Mouse (Mus musculus): ENCODE results near the gene Dnah2.
A peak's percentile ranks its signal among the peaks of the same experiment; 100 is the strongest.

Gene Dnah2

DNA sequence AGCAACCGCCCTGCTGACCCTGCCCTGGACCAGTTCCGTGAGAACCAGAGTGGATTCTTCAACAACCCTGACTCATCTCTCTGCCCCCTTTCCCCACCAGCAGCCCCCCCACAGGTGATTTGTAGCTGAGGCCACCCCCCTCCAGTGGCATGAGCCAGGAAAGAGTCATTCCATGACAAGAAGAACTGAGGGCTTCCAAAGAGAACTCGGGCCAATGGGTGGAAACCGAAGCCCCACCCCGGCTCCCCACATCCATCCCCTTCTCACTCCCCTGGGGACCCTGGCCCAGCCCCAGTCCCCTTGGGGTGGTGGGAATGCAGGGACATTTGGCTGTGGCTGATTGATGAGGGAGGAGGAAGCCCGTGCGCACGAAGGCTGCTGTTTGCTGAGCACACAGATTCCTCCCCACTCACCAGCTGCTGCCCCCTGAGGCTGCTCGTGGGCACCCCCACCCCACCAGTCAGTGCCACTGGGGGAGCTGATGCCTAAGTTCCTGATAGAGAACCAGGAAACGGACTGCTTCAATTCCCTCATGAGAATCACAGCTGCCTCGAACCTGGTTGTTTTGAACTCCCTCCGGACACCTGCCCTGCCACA is at the start of gene Dnah2:
Gene Dnah2, minus strand, starts transcription at position 51 of the 597 bp plus-strand sequence.
- no peak for DNase-seq

DNA sequence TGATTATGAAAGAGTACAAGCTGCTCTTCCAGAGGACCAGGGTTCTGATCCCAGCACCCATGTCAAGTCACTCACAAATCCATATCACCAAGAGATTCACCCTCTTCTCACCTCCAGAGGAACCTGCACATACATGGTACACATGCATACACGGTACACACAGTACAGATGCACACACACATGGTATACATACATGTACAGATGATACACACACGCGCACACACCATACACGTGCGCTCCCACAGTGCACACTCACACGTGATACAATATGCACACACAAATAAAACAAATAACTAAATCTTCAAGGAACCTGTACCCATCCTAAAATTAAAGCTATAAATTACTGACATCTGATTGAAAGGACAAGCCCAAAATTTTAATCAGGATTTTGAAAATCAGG is 45.9 kb upstream of the Dnah2 start:
- DNase-seq = no peak

DNA sequence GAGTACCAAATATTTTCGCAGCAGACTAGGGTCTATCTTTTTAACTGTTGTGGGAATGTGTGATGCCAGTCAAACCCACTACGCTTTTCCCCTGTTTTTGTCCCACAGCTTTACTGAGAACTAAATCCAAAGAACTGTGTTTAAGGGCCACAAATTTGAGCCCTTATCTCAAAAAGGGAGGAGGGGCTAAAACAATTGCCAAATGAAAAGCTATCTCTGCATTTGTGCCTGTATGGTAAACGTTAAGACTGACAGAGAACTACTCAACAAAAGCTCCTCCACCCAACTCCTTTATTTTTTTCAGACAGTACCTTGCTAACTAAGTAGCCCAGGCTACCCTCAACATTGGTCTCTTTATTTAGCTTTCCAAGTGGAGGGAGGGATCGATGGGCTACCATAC is 43.9 kb upstream of the Dnah2 start:
- no peak for DNase-seq

DNA sequence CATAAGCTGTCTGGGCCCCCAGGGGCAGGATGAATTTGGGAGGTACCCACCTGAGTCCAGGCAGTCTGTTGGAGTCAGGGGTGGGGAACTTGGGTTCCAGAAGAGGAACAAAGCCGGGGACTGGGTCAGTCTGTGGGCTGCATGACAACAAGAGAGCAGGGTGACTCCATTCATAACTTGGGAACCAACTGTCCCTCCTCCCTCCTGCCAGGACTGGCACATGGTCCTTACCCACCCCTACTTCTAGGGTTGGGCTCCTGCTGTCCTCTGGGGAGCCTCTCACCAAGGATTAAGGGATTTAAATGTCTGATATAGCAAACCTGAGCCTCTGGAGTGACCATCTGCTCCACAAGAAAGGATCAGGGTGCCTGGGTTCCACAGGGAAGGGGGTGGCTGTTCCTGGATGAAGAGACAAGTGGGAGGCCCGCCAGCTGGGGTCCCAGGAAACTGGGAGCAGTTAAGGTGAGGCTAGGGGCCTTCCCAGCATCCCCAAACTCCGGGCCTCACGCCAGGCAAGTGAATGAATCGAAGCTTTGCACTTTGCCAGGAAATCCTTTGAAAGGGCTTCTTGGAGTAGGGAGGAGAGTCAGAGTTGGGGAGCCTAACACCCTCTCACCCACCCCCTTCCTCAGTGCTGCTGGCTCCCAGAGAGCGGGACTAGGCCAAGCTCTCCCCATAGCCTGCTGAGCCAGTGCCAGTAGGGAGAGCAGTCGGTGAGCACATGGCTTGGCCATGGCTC is 43.2 kb upstream of the Dnah2 start:
- DNase-seq = peak; percentile 25

DNA sequence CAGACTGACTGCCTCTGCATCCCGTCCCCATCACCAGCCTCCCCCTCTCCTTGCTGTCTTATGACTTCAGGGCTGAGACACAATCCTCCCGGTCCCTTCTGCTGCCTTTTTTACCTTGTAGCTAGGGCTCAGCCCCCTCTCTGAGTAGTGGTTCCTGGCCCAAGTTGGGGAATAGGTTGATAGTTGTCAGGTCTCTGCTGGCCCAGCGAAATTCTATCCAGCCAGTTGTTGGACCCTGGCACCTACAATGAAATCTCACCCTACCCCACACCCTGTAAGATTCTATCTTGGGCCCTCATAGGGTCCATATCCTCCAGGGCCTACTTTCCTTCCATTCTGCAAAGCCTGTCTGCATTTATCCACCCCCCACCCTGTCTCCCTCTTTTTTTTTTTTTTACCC is 42.5 kb upstream of the Dnah2 start:
- no peak for DNase-seq

DNA sequence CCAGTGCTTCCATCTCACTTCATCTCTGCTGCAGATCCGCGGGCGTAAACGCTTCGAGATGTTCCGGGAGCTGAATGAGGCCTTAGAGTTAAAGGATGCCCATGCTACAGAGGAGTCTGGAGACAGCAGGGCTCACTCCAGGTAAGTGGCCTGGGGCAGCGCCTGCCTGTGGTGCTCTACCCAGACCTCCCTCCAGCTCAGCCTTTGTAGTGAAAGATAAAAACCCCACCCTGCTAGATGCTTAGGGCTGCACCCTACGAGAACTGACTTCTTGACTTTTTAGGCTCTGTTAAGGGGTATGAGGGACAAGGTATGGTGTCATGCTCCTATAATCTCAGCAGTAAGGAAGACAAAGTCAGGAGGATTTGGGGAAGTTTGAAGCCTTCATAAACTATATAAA is 41.7 kb upstream of the Dnah2 start:
- no peak for DNase-seq

DNA sequence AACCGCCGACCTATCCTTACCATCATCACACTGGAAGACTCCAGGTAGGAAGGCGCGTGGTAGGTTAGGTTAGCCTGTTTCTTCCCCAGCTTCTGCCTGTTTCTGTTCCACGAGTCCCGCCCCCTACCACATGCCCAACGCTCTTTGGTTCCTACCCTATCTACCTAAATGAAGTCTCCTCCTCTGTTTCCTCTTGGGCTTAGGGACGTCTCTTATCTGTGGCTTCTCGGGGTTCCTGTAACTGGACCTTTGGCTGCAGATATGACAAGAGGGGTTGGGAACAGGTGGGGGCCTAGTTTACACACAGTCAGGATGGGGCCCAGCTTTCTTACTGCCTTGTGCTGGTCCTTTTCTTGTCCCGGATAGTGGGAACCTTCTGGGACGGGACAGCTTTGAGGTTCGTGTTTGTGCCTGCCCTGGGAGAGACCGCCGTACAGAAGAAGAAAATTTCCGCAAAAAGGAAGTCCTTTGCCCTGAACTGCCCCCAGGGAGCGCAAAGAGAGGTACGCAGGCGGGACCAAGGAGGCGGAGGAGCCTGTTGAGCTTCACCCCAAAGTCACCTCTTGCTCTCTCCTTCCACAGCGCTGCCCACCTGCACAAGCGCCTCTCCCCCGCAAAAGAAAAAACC is 40.4 kb upstream of the Dnah2 start:
- no peak for DNase-seq

DNA sequence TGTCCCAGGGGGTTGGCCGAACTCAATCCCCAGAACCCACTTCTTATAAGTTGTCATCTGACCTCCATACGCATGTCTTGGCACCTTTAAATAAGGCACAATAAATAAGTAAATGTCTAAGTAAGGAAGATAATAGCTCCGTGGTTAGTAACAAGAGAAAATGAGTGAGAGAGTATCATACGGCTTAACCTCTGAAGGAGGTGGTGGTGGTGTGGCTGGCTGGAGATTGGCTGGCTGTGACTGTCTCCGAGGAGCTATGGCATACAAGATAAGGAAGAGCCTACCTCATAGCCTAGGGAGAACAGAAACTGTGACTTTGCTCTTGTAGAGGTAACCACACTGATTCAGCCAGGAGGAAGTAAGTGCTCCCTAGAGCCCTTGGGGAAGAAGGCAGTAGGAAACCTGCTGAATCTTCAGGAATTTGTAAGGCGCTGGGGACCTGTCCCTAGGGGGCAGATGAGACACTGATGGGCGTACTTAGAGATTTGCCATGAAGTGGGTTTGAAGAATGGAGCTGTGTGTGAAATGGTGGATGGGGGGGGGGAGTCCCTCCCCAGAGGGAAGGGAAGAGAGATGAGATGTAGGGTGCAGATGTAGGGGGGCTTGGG is 36.9 kb upstream of the Dnah2 start:
- no peak for DNase-seq

DNA sequence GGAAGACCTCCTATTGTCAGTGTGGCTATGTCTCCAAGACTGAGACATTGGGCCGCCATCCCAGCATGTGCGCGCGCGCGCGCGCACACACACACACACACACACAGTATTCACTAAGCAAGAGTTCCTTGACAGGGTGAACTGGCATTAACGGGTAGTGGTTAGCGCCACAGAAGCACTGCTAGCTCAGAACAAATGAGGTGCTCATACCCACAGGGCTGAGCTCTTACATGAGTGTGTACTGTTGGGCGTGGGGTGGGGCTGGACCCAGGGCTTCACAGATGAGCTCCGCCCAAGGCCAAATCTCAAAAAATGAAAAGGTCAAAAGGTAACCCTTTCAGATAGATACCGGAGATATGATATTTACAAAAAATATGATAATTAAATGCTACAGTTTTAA is 36.0 kb upstream of the Dnah2 start:
- DNase-seq = no peak

DNA sequence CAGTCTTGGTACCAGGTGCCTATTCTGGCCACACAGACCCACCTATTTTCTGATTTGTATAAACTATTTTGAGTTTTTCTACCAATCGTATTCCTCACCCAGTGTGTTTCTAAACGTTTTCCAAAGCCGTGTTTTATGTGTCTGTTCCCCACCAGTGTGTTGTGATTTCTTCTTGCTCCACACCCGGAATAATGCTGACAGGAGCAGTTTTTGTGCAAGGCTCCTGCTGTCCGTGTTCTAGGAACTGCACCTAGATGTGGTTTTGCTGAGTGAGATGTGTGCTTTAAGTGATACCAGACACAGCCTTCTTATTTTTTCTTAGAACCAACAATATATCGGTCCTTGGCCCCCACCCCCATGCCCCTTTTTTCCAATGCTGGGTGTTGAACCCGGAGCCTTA is 35.1 kb upstream of the Dnah2 start:
- DNase-seq = no peak

DNA sequence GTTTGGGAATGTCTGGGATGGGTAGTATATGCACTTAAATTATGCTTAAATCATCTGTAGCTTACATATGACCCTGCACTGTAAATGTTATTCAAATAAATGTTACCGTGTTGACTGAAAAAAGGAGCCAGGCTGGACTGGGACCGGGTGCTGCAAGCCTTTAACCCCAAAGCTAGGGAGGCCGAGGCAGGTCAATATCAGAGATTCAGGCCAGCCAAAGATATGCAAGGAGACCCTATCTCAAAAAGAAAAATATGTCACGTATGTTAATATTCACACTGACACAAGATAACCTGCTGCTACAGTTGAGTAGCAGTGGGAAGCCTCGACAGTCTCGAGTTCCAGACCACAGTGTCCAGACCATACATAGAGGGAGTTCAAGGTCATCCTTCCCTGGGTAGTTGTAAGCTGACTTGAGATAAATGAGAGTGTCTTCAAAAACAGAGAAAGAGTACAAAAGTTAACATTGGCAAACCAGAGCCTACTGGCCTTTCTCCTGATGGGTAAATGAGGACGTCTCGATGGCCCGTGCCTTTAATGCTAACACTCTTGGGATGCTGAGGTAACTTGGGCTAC is 33.4 kb upstream of the Dnah2 start:
- DNase-seq = no peak

DNA sequence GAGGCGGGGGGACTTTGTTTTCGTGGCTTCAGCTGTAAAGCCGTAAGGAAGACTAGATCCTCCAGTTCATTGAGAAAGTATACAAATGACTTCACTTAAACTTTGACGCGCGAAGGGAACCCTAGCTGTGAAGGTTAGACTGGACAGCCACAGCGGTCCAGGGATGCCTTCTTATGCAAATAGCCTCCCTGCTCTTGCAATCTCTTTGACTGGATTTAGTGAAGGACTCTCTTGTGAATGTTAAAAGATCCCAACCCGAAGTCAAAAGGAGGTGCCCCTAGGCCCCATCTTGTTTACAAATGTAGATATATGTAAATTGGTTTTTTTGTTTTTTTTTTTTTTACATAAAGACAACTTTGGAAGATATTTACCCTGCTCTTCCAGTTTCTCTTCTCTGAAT is 32.9 kb upstream of the Dnah2 start:
- no peak for DNase-seq

DNA sequence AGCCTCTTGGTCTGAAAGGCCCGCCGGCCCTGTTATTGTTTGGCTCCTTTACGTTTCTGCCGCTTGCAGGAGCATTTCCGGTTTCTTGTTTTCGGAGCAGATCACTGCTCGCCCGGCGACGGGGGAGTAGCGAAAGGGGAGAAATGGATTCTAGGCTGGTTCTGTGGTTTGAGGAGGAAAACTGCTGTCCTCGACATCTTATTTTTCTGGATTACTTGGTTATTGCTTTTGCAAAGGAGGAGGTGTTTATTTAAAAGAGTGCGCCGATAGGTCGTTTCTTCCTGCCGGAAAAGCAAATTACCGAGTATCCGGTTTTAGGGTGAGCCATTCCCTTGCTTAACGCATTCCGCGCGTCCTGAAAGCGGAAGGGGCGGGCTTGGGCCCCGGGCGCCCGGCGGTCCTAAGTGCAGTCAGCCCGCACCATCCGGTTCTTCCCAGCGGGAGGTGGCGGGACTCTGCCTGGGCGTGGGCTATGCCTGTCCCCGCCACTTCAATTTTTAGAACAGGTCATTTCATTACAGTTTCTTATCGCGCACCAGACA is 32.3 kb upstream of the Dnah2 start:
- DNase-seq = peak; percentile 95

DNA sequence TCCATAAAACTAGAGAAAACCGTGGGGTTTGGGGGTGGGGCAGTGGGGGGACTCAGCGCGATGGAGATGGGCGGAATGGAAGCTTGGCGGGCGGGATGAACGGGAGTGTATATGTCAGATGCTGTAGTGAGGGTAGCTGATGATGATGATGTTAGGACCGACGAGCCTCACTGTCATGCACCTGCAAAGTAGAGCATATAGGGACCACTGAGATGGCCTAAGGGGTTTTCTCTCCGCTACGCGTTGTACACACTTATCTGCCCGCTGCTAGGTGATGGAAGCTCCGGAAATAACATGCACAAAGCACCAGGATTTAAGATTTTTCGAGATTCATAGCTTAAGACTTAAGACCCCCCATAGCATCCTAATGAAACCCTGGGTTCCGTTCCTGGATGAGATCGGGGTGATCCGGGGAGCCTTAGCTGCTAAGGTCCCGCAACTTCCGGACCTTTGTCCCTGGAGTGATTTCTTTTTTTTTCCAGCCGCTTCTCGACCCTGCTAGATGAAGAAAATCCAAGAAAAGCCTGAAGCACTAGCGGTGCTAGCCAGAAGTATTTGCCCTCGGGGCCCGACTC is 31.7 kb upstream of the Dnah2 start:
- no peak for DNase-seq

DNA sequence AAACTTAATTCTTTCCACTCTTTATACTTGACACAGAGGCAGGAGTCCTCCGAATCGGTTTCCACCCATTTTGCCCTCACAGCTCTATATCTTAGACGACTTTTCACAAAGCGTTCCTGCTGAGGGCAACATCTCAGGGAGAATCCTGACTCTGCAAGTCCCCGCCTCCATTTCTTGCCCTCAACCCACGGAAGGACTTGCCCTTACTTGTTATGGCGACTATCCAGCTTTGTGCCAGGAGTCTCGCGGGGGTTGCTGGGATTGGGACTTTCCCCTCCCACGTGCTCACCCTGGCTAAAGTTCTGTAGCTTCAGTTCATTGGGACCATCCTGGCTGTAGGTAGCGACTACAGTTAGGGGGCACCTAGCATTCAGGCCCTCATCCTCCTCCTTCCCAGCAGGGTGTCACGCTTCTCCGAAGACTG is 31.2 kb upstream of the Dnah2 start, which contains the start of the genes Wrap53 and Trp53:
Gene Wrap53, minus strand, starts transcription at position 165 of the 424 bp plus-strand sequence.
Gene Trp53, plus strand, starts transcription at position 269 of the 424 bp plus-strand sequence.
- DNase-seq = peak; percentile 93

DNA sequence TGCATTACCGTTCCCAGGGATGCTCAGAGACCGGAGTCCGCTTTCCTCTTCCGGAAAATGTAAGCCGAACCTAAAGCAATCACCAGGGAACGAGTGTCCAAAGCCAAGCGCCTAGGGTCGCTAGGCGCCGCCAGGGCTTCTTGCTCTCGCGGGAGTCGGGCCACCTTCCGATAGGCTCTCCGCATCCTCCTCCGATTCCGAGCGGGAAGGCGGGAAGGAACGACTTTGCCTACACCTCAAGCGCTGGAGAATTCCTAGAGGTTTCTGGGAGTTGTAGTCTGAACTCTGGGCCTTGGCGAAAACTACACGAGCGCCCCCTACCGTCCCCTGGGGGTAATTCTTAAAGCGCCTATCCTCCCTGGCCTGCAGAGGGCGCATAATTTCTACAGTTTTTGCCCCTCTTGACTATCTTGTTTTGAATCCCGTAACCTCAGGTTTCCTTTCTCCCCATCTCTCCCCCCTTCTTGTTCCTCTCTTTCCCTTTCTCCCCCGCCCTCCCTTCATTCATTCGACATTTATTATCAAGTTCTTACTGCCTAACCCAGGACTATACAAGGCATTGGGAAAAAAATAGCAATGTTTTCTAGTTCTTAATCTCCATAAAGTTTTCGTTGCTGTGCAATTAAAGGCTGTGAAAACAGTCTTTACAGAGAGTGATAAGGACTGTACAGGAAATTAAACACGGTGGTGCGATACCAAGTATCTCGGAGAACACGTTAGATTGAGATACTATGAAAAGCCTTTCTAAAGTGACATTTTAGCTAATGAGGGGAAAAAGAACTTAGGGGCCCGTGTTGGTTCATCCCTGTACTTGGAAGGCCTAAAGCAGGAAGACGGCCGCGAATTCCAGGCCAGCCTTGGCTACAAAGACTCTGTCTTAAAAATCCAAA is 30.5 kb upstream of the Dnah2 start:
- DNase-seq = peak; percentile 96

DNA sequence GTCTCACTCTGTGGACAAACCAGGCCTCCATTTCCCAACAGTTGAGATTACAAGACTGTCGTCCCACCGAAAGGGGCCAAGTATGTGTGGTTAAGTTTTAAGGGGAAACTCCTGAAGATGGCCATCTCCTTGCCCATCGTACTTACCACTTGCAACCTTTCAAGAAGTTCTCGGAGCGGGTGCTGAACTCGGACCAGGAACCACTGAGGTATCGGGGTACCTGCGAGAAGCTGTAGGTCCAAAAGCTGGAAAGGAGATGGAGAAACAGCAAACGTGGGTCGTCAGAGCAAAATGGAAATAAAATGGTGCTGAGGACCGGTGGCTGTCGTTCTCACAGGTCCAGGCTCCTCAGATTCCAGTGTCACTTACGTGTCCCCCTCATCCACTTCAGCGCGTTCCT is 29.4 kb upstream of the Dnah2 start:
- DNase-seq = no peak

DNA sequence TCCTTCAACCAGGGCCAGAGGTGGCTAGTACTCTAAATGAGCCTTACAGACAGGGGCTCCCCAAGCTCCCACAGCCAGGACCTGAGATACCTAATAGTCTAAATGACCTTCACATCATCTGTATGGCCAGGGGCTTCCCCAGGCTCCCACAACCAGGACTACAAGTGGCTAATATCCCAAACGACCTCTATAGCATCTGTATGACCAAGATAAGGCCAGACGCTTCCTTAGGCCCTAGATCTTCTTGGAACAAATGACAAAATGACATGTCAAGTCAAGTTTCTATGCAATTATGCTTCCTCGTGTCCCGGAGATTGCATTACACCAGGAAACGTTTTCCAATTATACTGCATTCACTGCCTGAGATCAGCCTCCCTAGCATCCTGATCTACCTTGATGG is 27.4 kb upstream of the Dnah2 start:
- DNase-seq = no peak

DNA sequence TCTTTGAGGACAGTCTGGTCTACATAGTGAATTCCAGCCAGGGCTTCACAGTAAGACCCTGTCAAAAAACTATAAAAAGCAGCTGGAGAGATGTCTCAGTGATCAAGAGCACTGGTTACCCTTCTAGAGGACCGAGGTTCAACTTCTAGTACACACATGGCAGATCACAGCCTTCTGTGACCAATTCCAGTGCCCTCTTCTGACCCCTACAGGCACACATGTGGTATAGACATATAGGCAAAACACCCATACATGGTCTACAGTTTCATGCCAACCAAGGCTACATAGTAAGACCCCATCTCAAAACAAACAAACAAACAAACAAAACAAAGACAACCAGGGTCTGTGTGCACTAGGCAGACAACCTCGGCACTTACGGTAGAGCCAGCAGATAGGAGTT is 26.3 kb upstream of the Dnah2 start:
- no peak for DNase-seq

DNA sequence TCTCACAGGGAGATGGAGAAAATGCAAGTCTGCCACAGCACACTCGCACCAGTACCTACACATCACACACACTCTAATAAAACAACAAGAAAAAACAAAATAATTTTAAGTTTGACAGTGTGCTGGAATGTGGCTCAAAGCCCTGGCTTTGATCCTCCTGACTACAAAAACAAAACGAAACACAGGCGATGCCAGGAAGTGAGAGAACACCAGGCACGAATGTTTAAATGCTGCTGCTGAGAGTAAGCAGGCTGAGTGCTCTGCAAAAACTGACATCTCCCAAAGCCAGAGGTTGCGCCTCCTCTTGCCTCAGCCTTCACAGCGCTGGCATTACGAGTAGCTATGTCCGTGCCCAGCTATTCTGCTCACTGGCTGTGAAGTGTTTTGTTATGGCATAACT is 16.2 kb upstream of the Dnah2 start:
- DNase-seq = no peak

DNA sequence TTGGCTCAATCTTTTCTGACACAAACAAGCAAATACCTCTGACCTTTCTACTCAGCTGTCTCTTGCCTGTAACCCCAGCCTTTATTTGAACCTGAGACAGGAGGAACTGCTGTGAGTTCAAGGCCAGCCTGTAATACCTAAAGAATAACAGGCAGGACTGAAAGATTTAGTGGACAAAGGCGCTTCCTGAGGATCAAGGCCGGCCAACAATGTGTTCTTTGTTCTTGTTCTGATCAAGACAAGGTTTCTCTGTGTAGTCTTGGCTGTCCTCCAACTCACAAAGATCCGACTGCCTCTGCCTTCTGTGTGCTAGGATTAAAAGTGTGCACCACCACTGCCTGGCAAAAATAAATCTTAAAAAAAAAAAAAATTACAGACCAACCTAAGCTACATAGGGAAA is 15.5 kb upstream of the Dnah2 start:
- no peak for DNase-seq

DNA sequence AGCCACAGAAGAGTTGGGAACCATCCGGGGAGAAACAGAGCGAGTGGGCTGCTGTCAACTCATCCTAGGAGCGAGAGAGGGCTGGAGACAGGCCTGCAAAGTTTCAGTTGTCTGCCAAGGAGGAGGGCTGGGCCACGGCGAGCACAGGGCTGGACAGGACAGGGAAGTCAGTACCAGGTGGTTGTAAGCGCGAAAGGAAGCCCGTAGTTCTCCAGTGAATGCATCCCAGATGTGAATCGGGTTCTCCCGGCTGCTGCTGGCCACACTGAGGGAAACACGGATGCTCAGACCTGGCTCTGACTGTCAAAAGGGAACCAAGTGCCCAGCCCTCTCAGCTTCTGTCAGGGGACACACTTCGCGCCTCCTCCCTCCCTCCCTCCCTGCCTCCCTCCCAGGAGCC is 14.5 kb upstream of the Dnah2 start:
- DNase-seq = no peak

Data from kidney, postnatal 10 days (tissue).